Mouse (Mus musculus) C2C12 (cell line): Measurements from ENCODE around the gene Tinagl1.

ENCODE experiments used
- CEBPB ChIP-seq: IDR thresholded peaks from one replicate; pipeline ENCODE4 v1.6.1; 2011; ENCODE audit warnings: low read depth, mild to moderate bottlenecking, control low read depth, moderate library complexity
- CTCF ChIP-seq: IDR thresholded peaks from one replicate; pipeline ENCODE4 v1.5.1; 2011; ENCODE audit not compliant: control insufficient read depth, insufficient read depth, insufficient read length
- FOSL1 ChIP-seq: IDR thresholded peaks from one replicate; pipeline ENCODE4 v1.8.0; 2011; ENCODE audit warnings: mild to moderate bottlenecking, low read length; ENCODE audit not compliant: poor library complexity, insufficient read depth, severe bottlenecking
- MYOG ChIP-seq: IDR thresholded peaks from one replicate; pipeline ENCODE4 v1.6.1; 2011; ENCODE audit not compliant: control insufficient read depth, insufficient read length; ENCODE audit errors: extremely low read depth
- USF1 ChIP-seq: IDR thresholded peaks from one replicate; pipeline ENCODE4 v1.6.1; 2011; ENCODE audit warnings: low read depth, mild to moderate bottlenecking, control low read depth, moderate library complexity

DNA sequence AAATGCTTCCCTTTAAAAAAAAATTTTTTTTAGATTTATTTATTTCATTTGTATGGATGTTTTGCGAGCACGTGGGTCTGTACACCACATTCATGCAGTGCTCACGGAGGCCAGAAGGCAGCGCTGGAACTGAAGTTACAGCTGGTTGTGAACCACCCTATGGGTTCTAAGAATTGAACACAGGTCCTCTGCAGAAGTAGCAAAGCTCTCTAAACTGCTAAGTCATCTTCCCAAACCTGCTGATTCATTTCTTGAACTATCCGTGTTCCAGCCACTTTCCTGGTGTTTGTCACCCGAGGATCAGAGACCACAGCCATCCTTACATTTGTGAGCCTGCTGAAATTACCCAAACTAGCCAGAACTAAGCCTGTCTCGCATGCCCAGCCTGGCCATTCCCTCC lies 37.5 kb upstream of the Tinagl1 start:
- TF ChIP-seq CTCF (no peak), USF1 (no peak), FOSL1 (no peak), CEBPB (no peak), MYOG (no peak)
